Mouse (Mus musculus) adrenal gland, postnatal 4 days (tissue): ENCODE measurements around the gene Grcc10. TPM values are rescaled to one million over a fixed set of nuclear protein-coding genes. Genes with fewer than 3 reads are reported as not detected.

Experiments used
- DNase-seq, 2 experiments: peaks; one replicate each; pipeline ENCODE4 v3.0.0; 2021 to 2022; ENCODE audit warnings: low spot score in 2 of 2, mixed read lengths in 2 of 2
- long read RNA-seq, 2 experiments: library from polyadenylated mRNA; stranded (forward); transcript quantifications; one replicate each; pipeline ENCODE4 v2.0.0; 2021
- total RNA-seq, 2 experiments: library from RNA; stranded (reverse); gene quantifications; 2 replicates each; pipeline ENCODE4 v1.2.3; 2021

The Grcc10 gene
- total RNA-seq, result 100 to 1,000 TPM; 313 TPM
- long read RNA-seq, experiment 1, transcript Grcc10-201 (3 exons, 863 nt), result major isoform, 227 of 248 reads
- long read RNA-seq, experiment 1, transcript Grcc10-203 (2 exons, 424 nt), result minor isoform, 5 of 248 reads
- long read RNA-seq, experiment 1, partial matches to known transcripts, result 0 of 248 reads
- long read RNA-seq, experiment 1, other reads (novel, unspliced or antisense), result 14 of 248 reads
- long read RNA-seq, experiment 2, transcript Grcc10-201 (3 exons, 863 nt), result major isoform, 175 of 195 reads
- long read RNA-seq, experiment 2, partial matches to known transcripts, result 11 of 195 reads
- long read RNA-seq, experiment 2, other reads (novel, unspliced or antisense), result 4 of 195 reads

- DNase-seq, result peak; percentile 53 to 77
These were observed at the start of gene Grcc10 for GRCm38 (mm10) chr6:124740888-124741761. Gene Grcc10 (minus strand): TSS chr6:124741374.

- DNase-seq, result no peak
These were observed 48.9 kb upstream of the Grcc10 start for GRCm38 (mm10) chr6:124790121-124790520.

- DNase-seq, result no peak
These were observed 48.3 kb upstream of the Grcc10 start for GRCm38 (mm10) chr6:124789519-124789918.

- no peak for DNase-seq
These were observed 46.5 kb upstream of the Grcc10 start for GRCm38 (mm10) chr6:124787722-124788121.

- DNase-seq, result no peak
These were observed 45.7 kb upstream of the Grcc10 start for GRCm38 (mm10) chr6:124786756-124787420.

- no peak for DNase-seq
These were observed 41.3 kb upstream of the Grcc10 start for GRCm38 (mm10) chr6:124782436-124782835.

GRCm38 (mm10) chr6:124780917-124781316, 39.7 kb upstream of the Grcc10 start:
- no peak for DNase-seq

- no peak for DNase-seq
These were observed 38.8 kb upstream of the Grcc10 start for GRCm38 (mm10) chr6:124779984-124780416.

GRCm38 (mm10) chr6:124779222-124779983, 38.2 kb upstream of the Grcc10 start, which contains the start of gene Lrrc23:
Gene Lrrc23 (minus strand): TSS chr6:124779727.
- no peak for DNase-seq

GRCm38 (mm10) chr6:124770511-124770910, 29.3 kb upstream of the Grcc10 start:
- no peak for DNase-seq

- DNase-seq, result no peak
These were observed 28.8 kb upstream of the Grcc10 start for GRCm38 (mm10) chr6:124770013-124770412.

- no peak for DNase-seq
These were observed 28.1 kb upstream of the Grcc10 start, which contains the start of gene Eno2 for GRCm38 (mm10) chr6:124769101-124769765. Gene Eno2 (minus strand): TSS chr6:124769673.

- no peak for DNase-seq
These were observed 27.5 kb upstream of the Grcc10 start for GRCm38 (mm10) chr6:124768704-124769044.

- no peak for DNase-seq
These were observed 26.9 kb upstream of the Grcc10 start for GRCm38 (mm10) chr6:124767920-124768703.

GRCm38 (mm10) chr6:124767536-124767919, 26.4 kb upstream of the Grcc10 start:
- DNase-seq, result no peak

- DNase-seq, result no peak
These were observed 24.8 kb upstream of the Grcc10 start for GRCm38 (mm10) chr6:124765951-124766350.

- peak in 1 of 2 experiments; percentile 73 for DNase-seq
These were observed 18.1 kb upstream of the Grcc10 start for GRCm38 (mm10) chr6:124759259-124759658.

- no peak for DNase-seq
These were observed 17.7 kb upstream of the Grcc10 start for GRCm38 (mm10) chr6:124758849-124759232.
